ENCODE assay signal across 12 mouse cellular contexts in the genomic region with DNA sequence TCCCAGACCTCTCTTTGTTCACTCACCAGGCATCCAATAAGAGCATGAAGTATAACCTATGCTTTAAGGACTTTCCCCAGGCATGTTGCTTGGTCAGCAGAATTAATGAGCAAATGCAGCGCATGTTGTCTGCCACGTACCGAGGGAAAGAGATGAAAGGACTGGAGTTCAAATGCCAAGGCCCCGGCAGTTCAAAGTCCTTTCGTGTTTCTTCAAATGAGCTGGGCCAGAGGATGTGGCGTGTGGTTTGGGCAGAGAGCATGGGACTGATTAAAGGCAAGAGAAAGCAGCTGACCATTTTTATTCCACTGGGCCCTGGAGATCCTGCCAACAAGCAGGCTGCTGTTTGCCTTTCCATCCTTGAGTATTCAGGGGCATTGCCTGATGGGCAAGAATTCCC.
A peak's percentile ranks its signal among the peaks of the same experiment; 100 is the strongest.
DNase-seq lines count a peak whose midpoint lies in the region; ATAC-seq and TF ChIP-seq lines count a peak whose summit lies in the region.
"Had no signal": no experiment of that assay in that cellular context is flagged by ENCODE, and none has a peak within 500 bp of the region (broad histone marks: within the 10 kb centered on the region; RNA-seq: fewer than 3 reads in every experiment).

No protein-coding gene starts in this region.

- no peak for ATAC-seq in forebrain, postnatal 0 days
- ATAC-seq in embryonic facial prominence, embryonic 13.5 days (ENCODE audit: insufficient number of reproducible peaks, insufficient read depth, low FRiP score, low TSS enrichment, low read depth), result no peak

- no peaks in the 10 kb centered on the region for H3K36me3 ChIP-seq in forebrain, embryonic 10.5 days (replicated peaks)
- no peaks in the 10 kb centered on the region for H3K36me3 ChIP-seq in forebrain, postnatal 0 days (ENCODE audit: insufficient read depth)
- H3K36me3 ChIP-seq in embryonic facial prominence, embryonic 13.5 days, result 0 out of 2 replicates have a peak, but pooled peaks cover 3% of the 10 kb centered on the region
- H3K36me3 ChIP-seq: liver, embryonic 15.5 days had no signal

- H3K4me3 ChIP-seq in forebrain, embryonic 10.5 days, result no peak overlapping the region
- H3K4me3 ChIP-seq in forebrain, postnatal 0 days (ENCODE audit: low read depth, low read length), result no peak overlapping the region
- H3K4me3 ChIP-seq in embryonic facial prominence, embryonic 13.5 days, result no peak overlapping the region
- H3K4me3 ChIP-seq: liver, embryonic 15.5 days had no signal

- DNase-seq in forebrain, embryonic 10.5 days (ENCODE audit: extremely low spot score, low spot score), result no peak
- DNase-seq in forebrain, postnatal 0 days, result no peak
- peak; percentile 7 for DNase-seq in Muller cell, postnatal 12 days (ENCODE audit: inconsistent ontology term)
- peak; percentile 63 to 83 for DNase-seq in kidney, postnatal 25 days
- DNase-seq in testis, postnatal 10 days (ENCODE audit: low spot score), result no peak
- no peak for DNase-seq in right cerebral cortex, postnatal 10 days (ENCODE audit: low spot score in 2 of 2)
- DNase-seq in layer of hippocampus, adult 18-20 months (ENCODE audit: low spot score in 2 of 2), result no peak
- DNase-seq: B cell, adult 2 months; right cerebral cortex, adult 18-20 months had no signal

- WGBS in forebrain, embryonic 10.5 days, result 65% methylated on average over 6 of the region's 6 CpGs
- 46% methylated on average over 6 of the region's 6 CpGs for WGBS in forebrain, postnatal 0 days
- WGBS in embryonic facial prominence, embryonic 13.5 days, result 24% methylated on average over 6 of the region's 6 CpGs

- no peak for TF ChIP-seq CTCF in forebrain, postnatal 0 days (IDR thresholded peaks at IDR 0.05; ENCODE audit: low read depth)

- no peaks in the 10 kb centered on the region for H3K27me3 ChIP-seq in forebrain, embryonic 10.5 days (ENCODE audit: poor library complexity, severe bottlenecking)
- H3K27me3 ChIP-seq in forebrain, postnatal 0 days (ENCODE audit: insufficient read depth, low read length), result no peaks in the 10 kb centered on the region
- H3K27me3 ChIP-seq in embryonic facial prominence, embryonic 13.5 days, result no peaks in the 10 kb centered on the region
- H3K27me3 ChIP-seq: liver, embryonic 15.5 days had no signal

- H3K9me3 ChIP-seq in forebrain, embryonic 10.5 days, result no peaks in the 10 kb centered on the region
- H3K9me3 ChIP-seq in forebrain, postnatal 0 days (ENCODE audit: low read length), result no peaks in the 10 kb centered on the region
- no peaks in the 10 kb centered on the region for H3K9me3 ChIP-seq in embryonic facial prominence, embryonic 13.5 days

- peaks cover 19% of the 10 kb centered on the region for H3K4me1 ChIP-seq in forebrain, embryonic 10.5 days
- peaks cover 5% of the 10 kb centered on the region; the same call in 1 of the 2 replicates for H3K4me1 ChIP-seq in forebrain, postnatal 0 days (ENCODE audit: insufficient read depth)
- peaks cover 28% of the 10 kb centered on the region for H3K4me1 ChIP-seq in embryonic facial prominence, embryonic 13.5 days
- H3K4me1 ChIP-seq: liver, embryonic 15.5 days had no signal

- 0 out of 2 replicates have a peak overlapping the region, but pooled peaks have one; percentile 58 for H3K27ac ChIP-seq in forebrain, embryonic 10.5 days
- no peak overlapping the region; the same call in 1 of the 2 replicates for H3K27ac ChIP-seq in forebrain, postnatal 0 days (ENCODE audit: low read depth, low read length)
- H3K27ac ChIP-seq in embryonic facial prominence, embryonic 13.5 days, result no peak overlapping the region
- H3K27ac ChIP-seq: liver, embryonic 15.5 days; stomach, postnatal 0 days had no signal

- H3K4me2 ChIP-seq in forebrain, postnatal 0 days (ENCODE audit: low read depth), result no peak overlapping the region
- no peak overlapping the region for H3K4me2 ChIP-seq in embryonic facial prominence, embryonic 13.5 days
- H3K4me2 ChIP-seq: liver, embryonic 15.5 days had no signal

- H3K9ac ChIP-seq in forebrain, postnatal 0 days, result no peak overlapping the region
- H3K9ac ChIP-seq in embryonic facial prominence, embryonic 13.5 days, result 0 out of 2 replicates have a peak overlapping the region, but pooled peaks have one; percentile 21
- H3K9ac ChIP-seq: liver, embryonic 15.5 days had no signal

Comparison
In these comparisons a context has a peak if more than half of its experiments do, and no peak if none do; other contexts are left out.
1. DNase-seq: peak in Muller cell, postnatal 12 days (single experiment) and kidney, postnatal 25 days (2 of 2); none in forebrain, embryonic 10.5 days (single experiment), forebrain, postnatal 0 days (single experiment), testis, postnatal 10 days (single experiment), right cerebral cortex, postnatal 10 days (0 of 2) and layer of hippocampus, adult 18-20 months (0 of 2).